Mouse (Mus musculus) ES-E14 (cell line): ENCODE data around the gene Thap4. TPM values are rescaled to one million over a fixed set of nuclear protein-coding genes. Genes with fewer than 3 reads are reported as not detected.

Experiments used
- DNase-seq: peaks from one replicate; pipeline ENCODE4 v3.0.0-alpha.2; 2013; ENCODE audit warnings: low read depth, low spot score
- H3K27ac ChIP-seq: 2 replicates; pipeline ENCODE4 v1.5.1; 2012; ENCODE audit warnings: low read depth, mild to moderate bottlenecking, low read length, moderate library complexity, mixed read lengths; ENCODE audit not compliant: poor library complexity, insufficient read depth, severe bottlenecking
- H3K36me3 ChIP-seq: 2 replicates; pipeline ENCODE4 v1.6.1; 2012; ENCODE audit warnings: mild to moderate bottlenecking, low read length, moderate library complexity, mixed read lengths; ENCODE audit not compliant: control insufficient read depth, poor library complexity, insufficient read depth, severe bottlenecking
- H3K4me1 ChIP-seq, 2 experiments: fragments of 150-350 bp in 1 of 2; sonication (generic) in 1 of 2; 2 replicates each; pipeline ENCODE4 v1.6.1; 2012; ENCODE audit warnings: low read length in 2 of 2, mild to moderate bottlenecking in 1 of 2, mixed read lengths in 1 of 2; ENCODE audit not compliant: control insufficient read depth in 2 of 2, insufficient read depth in 2 of 2, poor library complexity in 1 of 2
- H3K4me3 ChIP-seq, 2 experiments: fragments of 150-350 bp in 1 of 2; sonication (generic) in 1 of 2; 2 replicates each; pipeline ENCODE4 v1.5.1; 2012; ENCODE audit warnings: low read length in 2 of 2, low read depth in 1 of 2, mild to moderate bottlenecking in 1 of 2, mixed read lengths in 1 of 2; ENCODE audit not compliant: insufficient read depth in 1 of 2, poor library complexity in 1 of 2, severe bottlenecking in 1 of 2
- H3K9ac ChIP-seq: 2 replicates; pipeline ENCODE4 v1.6.1; 2012; ENCODE audit warnings: low read depth, mild to moderate bottlenecking, low read length, mixed read lengths; ENCODE audit not compliant: poor library complexity, insufficient read depth, severe bottlenecking
- H3K9me3 ChIP-seq: fragments of 150-350 bp; sonication (generic); 2 replicates; pipeline ENCODE4 v1.6.1; 2012; ENCODE audit warnings: low read depth, mild to moderate bottlenecking, low read length; ENCODE audit not compliant: control insufficient read depth, insufficient read depth
- CHD2 ChIP-seq: IDR thresholded peaks from 2 replicates; pipeline ENCODE4 v1.6.1; 2014; ENCODE audit warnings: mild to moderate bottlenecking, low read depth, low read length, inconsistent platforms
- HCFC1 ChIP-seq: IDR thresholded peaks from 2 replicates; pipeline ENCODE4 v1.6.1; 2012; ENCODE audit warnings: low read length, inconsistent platforms, borderline replicate concordance; ENCODE audit not compliant: insufficient read depth
- MAFK ChIP-seq: IDR thresholded peaks from 2 replicates; pipeline ENCODE4 v1.6.1; 2014; ENCODE audit warnings: mild to moderate bottlenecking, low read depth, low read length, inconsistent platforms; ENCODE audit not compliant: insufficient read depth
- ZC3H11A ChIP-seq: IDR thresholded peaks from 2 replicates; pipeline ENCODE4 v1.6.1; 2012; ENCODE audit warnings: low read depth, mild to moderate bottlenecking, inconsistent platforms, low read length, borderline replicate concordance
- ZNF384 ChIP-seq: IDR thresholded peaks from 2 replicates; pipeline ENCODE4 v1.6.1; 2012; ENCODE audit warnings: low read depth, low read length, inconsistent platforms
- in situ Hi-C, 2 experiments: fragments of 600-800 bp; cut with MboI; formaldehyde crosslinking; loops; one replicate each; pipeline ENCODE4 v1.15.1; 2025; ENCODE audit warnings: low sequenced_read_pairs in 2 of 2, inconsistent platforms in 1 of 2; ENCODE audit not compliant: unreplicated experiment in 2 of 2
- total RNA-seq: library from RNA; depleted of rRNA; stranded (reverse); fragments of 300-350 nt; gene quantifications from 2 replicates; pipeline ENCODE4 v1.2.3, GENCODE M21; 2012; rRNA removed

Gene Thap4
- total RNA-seq, 1 experiment = 46.2 TPM

GRCm38 (mm10) chr1:93657025-93657360, 97.7 kb downstream of the Thap4 start:
- no peaks in the 10 kb centered on the region for H3K9me3 ChIP-seq
- H3K9ac ChIP-seq = no peak overlapping the region
- no peak for DNase-seq
- H3K4me1 ChIP-seq = no peaks in the 10 kb centered on the region
- in situ Hi-C loops = no loop called here
- no peak overlapping the region for H3K27ac ChIP-seq
- H3K4me3 ChIP-seq = no peak overlapping the region
- H3K36me3 ChIP-seq = no peaks in the 10 kb centered on the region
- TF ChIP-seq ZC3H11A = no peak
- no peak for TF ChIP-seq CHD2
- no peak for TF ChIP-seq MAFK
- no peak for TF ChIP-seq ZNF384
- no peak for TF ChIP-seq HCFC1

- no peak for DNase-seq
- in situ Hi-C loops = no loop called here
Observed at GRCm38 (mm10) chr1:93656325-93657024, 98.2 kb downstream of the Thap4 start.

GRCm38 (mm10) chr1:93654798-93655197, 99.9 kb downstream of the Thap4 start:
- Histone ChIP-seq H3K27ac (no peak overlapping the region), H3K9me3 (no peaks in the 10 kb centered on the region), H3K4me3 (no peak overlapping the region), H3K9ac (no peak overlapping the region), H3K36me3 (no peaks in the 10 kb centered on the region), H3K4me1 (0 out of 4 replicates have a peak, but pooled peaks cover 0 to 1% of the 10 kb centered on the region in 2 experiments)
- in situ Hi-C loops = no loop called here
- no peak for DNase-seq
- TF ChIP-seq MAFK (no peak), HCFC1 (no peak), ZNF384 (no peak), ZC3H11A (no peak), CHD2 (no peak)

More at GRCm38 (mm10) chr1:93656325-93657024, 98.2 kb downstream of the Thap4 start:
- TF ChIP-seq ZC3H11A (no peak), ZNF384 (no peak), CHD2 (no peak), HCFC1 (no peak), MAFK (no peak)
- Histone ChIP-seq H3K4me3 (no peak overlapping the region), H3K9ac (no peak overlapping the region), H3K36me3 (no peaks in the 10 kb centered on the region), H3K9me3 (no peaks in the 10 kb centered on the region), H3K27ac (no peak overlapping the region), H3K4me1 (no peaks in the 10 kb centered on the region)

GRCm38 (mm10) chr1:93654275-93654674, 100.4 kb downstream of the Thap4 start:
- TF ChIP-seq ZNF384 = no peak
- TF ChIP-seq CHD2 = no peak
- no peak for TF ChIP-seq MAFK
- no peak for TF ChIP-seq HCFC1
- TF ChIP-seq ZC3H11A = no peak
- H3K27ac ChIP-seq = no peak overlapping the region
- H3K9ac ChIP-seq = no peak overlapping the region
- no peaks in the 10 kb centered on the region for H3K9me3 ChIP-seq
- no peak overlapping the region for H3K4me3 ChIP-seq
- no peaks in the 10 kb centered on the region for H3K36me3 ChIP-seq
- in situ Hi-C loops = no loop called here
- peaks cover 0 to 7% of the 10 kb centered on the region in 2 experiments; a peak in 1 of 4 replicates for H3K4me1 ChIP-seq
- no peak for DNase-seq

Other genes with a start within 250 kb of the Thap4 start
- 2.5 and 2.8 TPM in 2 replicates for gene Farp2, start 242.8 kb downstream of the Thap4 start, total RNA-seq
- 62.0 and 79.3 TPM in 2 replicates for gene Stk25, start 96.2 kb downstream of the Thap4 start, total RNA-seq
- 21.1 and 26.9 TPM in 2 replicates for gene Bok, start 69.2 kb downstream of the Thap4 start, total RNA-seq
- 30.8 and 32.7 TPM in 2 replicates for gene Atg4b, start 3.4 kb downstream of the Thap4 start, total RNA-seq
- 304 and 331 TPM in 2 replicates for gene Dtymk, start 47.1 kb upstream of the Thap4 start, total RNA-seq
- gene Ing5, start 49.1 kb upstream of the Thap4 start, total RNA-seq = 23.2 and 26.5 TPM in 2 replicates
- gene D2hgdh, start 70.0 kb upstream of the Thap4 start, total RNA-seq = 10.9 and 11.0 TPM in 2 replicates
- gene Gal3st2, start 106.4 kb upstream of the Thap4 start, total RNA-seq = not detected in 2 replicates
- gene Gal3st2b, start 163.4 kb upstream of the Thap4 start, total RNA-seq = 0.16 TPM in 1 of 2 replicates, not detected in the other
- 0.04 and 0.11 TPM in 2 replicates for gene Gal3st2c, start 235.6 kb upstream of the Thap4 start, total RNA-seq